Comparison of ENCODE assay signal across 21 mouse cellular contexts in genomic region chr17:79743507-79743906, GRCm38 (mm10). TPM values are rescaled to one million over a fixed set of nuclear protein-coding genes. Genes with fewer than 3 reads are reported as not detected.
DNase-seq lines count a peak whose midpoint lies in the region; ATAC-seq and TF ChIP-seq lines count a peak whose summit lies in the region.
"Had no signal": no experiment of that assay in that cellular context is flagged by ENCODE, and none has a peak within 500 bp of the region (broad histone marks: within the 10 kb centered on the region; RNA-seq: fewer than 3 reads in every experiment).

No protein-coding gene starts in this region.

- TF ChIP-seq CTCF in intestine, postnatal 0 days (IDR thresholded peaks at IDR 0.05; ENCODE audit: low read depth), result no peak

- H3K27me3 ChIP-seq in intestine, embryonic 14.5 days (replicated peaks; ENCODE audit: control insufficient read depth, insufficient read depth, low read length), result no peaks in the 10 kb centered on the region
- no peaks in the 10 kb centered on the region for H3K27me3 ChIP-seq in intestine, postnatal 0 days (replicated peaks; ENCODE audit: control insufficient read depth, insufficient read depth, low read length)
- no peaks in the 10 kb centered on the region for H3K27me3 ChIP-seq in intestine, embryonic 15.5 days (replicated peaks)
- H3K27me3 ChIP-seq: embryonic facial prominence, embryonic 13.5 days; embryonic facial prominence, embryonic 15.5 days; forebrain, embryonic 13.5 days; forebrain, embryonic 15.5 days had no signal

- H3K4me1 ChIP-seq in intestine, embryonic 14.5 days (replicated peaks; ENCODE audit: control insufficient read depth, insufficient read depth, low read length), result peaks cover 21% of the 10 kb centered on the region
- no peaks in the 10 kb centered on the region for H3K4me1 ChIP-seq in intestine, postnatal 0 days (replicated peaks; ENCODE audit: control insufficient read depth, insufficient read depth, low read length)
- 0 out of 2 replicates have a peak, but pooled peaks cover 7% of the 10 kb centered on the region for H3K4me1 ChIP-seq in intestine, embryonic 15.5 days (replicated peaks)
- H3K4me1 ChIP-seq: forebrain, embryonic 15.5 days had no signal

- H3K27ac ChIP-seq in intestine, embryonic 14.5 days (ENCODE audit: low read depth), result no peak overlapping the region
- H3K27ac ChIP-seq in intestine, postnatal 0 days (ENCODE audit: low read depth, low read length), result no peak overlapping the region
- H3K27ac ChIP-seq in intestine, embryonic 15.5 days, result no peak overlapping the region
- H3K27ac ChIP-seq: embryonic facial prominence, embryonic 13.5 days; embryonic facial prominence, embryonic 15.5 days; forebrain, embryonic 13.5 days; forebrain, embryonic 15.5 days had no signal

- intact Hi-C loops in gastrocnemius, postnatal 36 days (cut with DNase I), result no loop called here

- 57% methylated on average over 1 of the region's 1 CpGs for WGBS in intestine, embryonic 14.5 days
- 84% methylated on average over 1 of the region's 1 CpGs for WGBS in intestine, postnatal 0 days
- 64% methylated on average over 1 of the region's 1 CpGs for WGBS in intestine, embryonic 15.5 days

- no peak overlapping the region for H3K4me2 ChIP-seq in intestine, embryonic 14.5 days (ENCODE audit: low read length)
- no peak overlapping the region for H3K4me2 ChIP-seq in intestine, postnatal 0 days (replicated peaks; ENCODE audit: low read depth)
- H3K4me2 ChIP-seq in intestine, embryonic 15.5 days (replicated peaks), result no peak overlapping the region
- H3K4me2 ChIP-seq: embryonic facial prominence, embryonic 13.5 days; embryonic facial prominence, embryonic 15.5 days; forebrain, embryonic 13.5 days; forebrain, embryonic 15.5 days had no signal

- no peak overlapping the region for H3K9ac ChIP-seq in intestine, embryonic 14.5 days (ENCODE audit: low read length)
- H3K9ac ChIP-seq in intestine, postnatal 0 days (ENCODE audit: low read depth, low read length), result no peak overlapping the region
- H3K9ac ChIP-seq in intestine, embryonic 15.5 days, result no peak overlapping the region
- H3K9ac ChIP-seq: embryonic facial prominence, embryonic 13.5 days; embryonic facial prominence, embryonic 15.5 days; forebrain, embryonic 13.5 days; forebrain, embryonic 15.5 days; forebrain, postnatal 0 days had no signal

- H3K9me3 ChIP-seq in intestine, embryonic 14.5 days (ENCODE audit: control insufficient read depth, low read length), result 0 out of 2 replicates have a peak, but pooled peaks cover 4% of the 10 kb centered on the region
- H3K9me3 ChIP-seq in intestine, postnatal 0 days (ENCODE audit: control insufficient read depth), result no peaks in the 10 kb centered on the region
- no peaks in the 10 kb centered on the region for H3K9me3 ChIP-seq in intestine, embryonic 15.5 days
- H3K9me3 ChIP-seq: embryonic facial prominence, embryonic 13.5 days; embryonic facial prominence, embryonic 15.5 days; forebrain, embryonic 15.5 days had no signal

- no peak for DNase-seq in intestine, embryonic 14.5 days (ENCODE audit: low spot score)
- DNase-seq in thymus, postnatal 0 days (ENCODE audit: low spot score), result no peak
- no peak for DNase-seq in gastrocnemius, postnatal 36 days
- DNase-seq: adrenal gland, adult 2 months; adrenal gland, postnatal 10 days; adrenal gland, postnatal 25 days; cerebellum, adult 11 months; cerebellum, adult 18-20 months; cerebellum, adult 8-10 months; cerebellum, adult 9-11 months; cerebellum, postnatal 14 days; cerebellum, postnatal 36 days; embryo, embryonic 11 days; forebrain, postnatal 0 days had no signal

- H3K4me3 ChIP-seq in intestine, embryonic 14.5 days (ENCODE audit: low read depth, low read length), result no peak overlapping the region
- no peak overlapping the region for H3K4me3 ChIP-seq in intestine, postnatal 0 days (ENCODE audit: low read depth, low read length)
- H3K4me3 ChIP-seq in intestine, embryonic 15.5 days (replicated peaks), result no peak overlapping the region
- H3K4me3 ChIP-seq: embryonic facial prominence, embryonic 13.5 days; embryonic facial prominence, embryonic 15.5 days; forebrain, embryonic 13.5 days; forebrain, embryonic 15.5 days had no signal

- no peaks in the 10 kb centered on the region for H3K36me3 ChIP-seq in intestine, embryonic 14.5 days (ENCODE audit: control insufficient read depth, insufficient read depth, low read length)
- H3K36me3 ChIP-seq in intestine, postnatal 0 days (ENCODE audit: control insufficient read depth, insufficient read depth), result no peaks in the 10 kb centered on the region
- no peaks in the 10 kb centered on the region for H3K36me3 ChIP-seq in intestine, embryonic 15.5 days
- H3K36me3 ChIP-seq: embryonic facial prominence, embryonic 13.5 days; embryonic facial prominence, embryonic 15.5 days; forebrain, embryonic 15.5 days had no signal

- ATAC-seq in intestine, embryonic 14.5 days (replicated peaks; ENCODE audit: low FRiP score, low TSS enrichment, low read depth), result peak; percentile 68
- no peak for ATAC-seq in intestine, postnatal 0 days
- peak; percentile 71 for ATAC-seq in intestine, embryonic 15.5 days
- ATAC-seq: forebrain, embryonic 13.5 days; forebrain, embryonic 15.5 days; forebrain, postnatal 0 days had no signal

RNA-seq across cellular contexts. Expression of gene Cyp1b1, which starts 28.6 kb away (rescaled TPM):
- polyA plus RNA-seq in intestine, embryonic 14.5 days (2014; fragmentation: Nextera tagmentation; extraction: Ambion mirVana), result 11.2 and 13.3 TPM in 2 replicates
- 3.7 and 4.4 TPM in 2 replicates for polyA plus RNA-seq in intestine, postnatal 0 days (2015; fragmentation: Nextera tagmentation; extraction: Ambion mirVana)
- 8.5 and 8.6 TPM in 2 replicates for polyA plus RNA-seq in intestine, embryonic 15.5 days (2015; fragmentation: Nextera tagmentation; extraction: Ambion mirVana)
- 2.7 and 2.9 TPM in 2 replicates for polyA plus RNA-seq in thymus, postnatal 0 days (2015; fragmentation: Nextera tagmentation; extraction: Ambion mirVana)
- 1 to 10 TPM in 1 of 2 experiments, under 1 TPM in 1; 0.26 to 1.3 TPM for total RNA-seq in gastrocnemius, postnatal 36 days (2021)
- total RNA-seq: MEL had no signal
